Mouse (Mus musculus): ENCODE measurements around the gene Baiap3. TPM values are rescaled to one million over a fixed set of nuclear protein-coding genes. Genes with fewer than 3 reads are reported as not detected.

Gene Baiap3
- polyA plus RNA-seq, 1 experiment from 2014 or later, result 7.1 TPM

DNA sequence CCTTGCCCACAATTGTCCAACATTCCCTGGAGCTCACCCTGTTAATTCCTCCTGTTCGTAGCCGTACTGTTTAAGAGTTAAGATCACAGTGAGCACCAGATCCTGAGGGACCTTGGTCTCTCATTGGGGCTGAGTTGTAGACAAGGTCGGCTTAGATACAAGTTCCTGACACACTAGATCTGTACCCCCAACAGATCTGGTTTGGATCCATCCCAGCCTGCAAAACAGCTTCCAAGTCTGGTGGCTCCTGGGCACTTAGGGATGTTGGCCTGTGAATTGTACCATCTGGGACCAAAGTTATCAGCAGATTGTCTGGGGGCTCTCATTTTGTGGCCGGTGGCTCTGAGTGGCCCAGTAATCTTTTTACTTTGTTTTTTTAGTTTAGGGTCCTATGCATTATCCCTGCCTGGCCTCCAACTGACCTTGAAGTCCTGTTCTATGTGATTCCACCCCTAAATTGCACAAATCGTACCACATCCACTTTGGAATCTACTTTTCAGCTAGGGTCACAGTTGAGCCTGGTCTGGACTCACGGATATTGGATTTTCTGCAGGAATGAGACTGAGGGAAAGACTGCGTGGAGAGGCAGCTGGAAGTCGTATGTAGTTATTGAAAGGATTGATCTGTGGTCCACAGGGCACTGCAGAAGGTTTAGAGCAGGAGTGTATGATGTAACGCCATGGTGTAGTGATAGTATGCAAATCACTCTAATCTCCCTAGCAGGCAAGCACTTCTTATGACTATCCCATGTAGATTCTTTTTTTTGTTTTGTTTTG is 18.6 kb upstream of the Baiap3 start, which contains the start of gene Ube2i:
Gene Ube2i, minus strand, starts transcription at position 52 of the 776 bp plus-strand sequence.
- no peaks in the 10 kb centered on the region for H3K27me3 ChIP-seq (ENCODE audit: control insufficient read depth, insufficient read depth, low read length)
- ATAC-seq (ENCODE audit: low read depth), result no peak
- H3K4me3 ChIP-seq (ENCODE audit: low read depth, low read length), result peak within 1 kb of the TSS; percentile 76
- H3K36me3 ChIP-seq (ENCODE audit: control insufficient read depth, insufficient read depth, low read length), result no peaks in the 10 kb centered on the region
- 82% methylated on average over 9 of the region's 9 CpGs for WGBS
- H3K4me1 ChIP-seq (ENCODE audit: control insufficient read depth, insufficient read depth, low read length), result peaks cover 21% of the 10 kb centered on the region
- peak within 1 kb of the TSS; percentile 37; the same call in 1 of the 2 replicates for H3K4me2 ChIP-seq (ENCODE audit: low read depth, low read length)
- peak within 1 kb of the TSS; percentile 87 for H3K9ac ChIP-seq (replicated peaks; ENCODE audit: low read depth, low read length)
- no peaks in the 10 kb centered on the region for H3K9me3 ChIP-seq (ENCODE audit: control insufficient read depth, low read length)
- peak within 1 kb of the TSS; percentile 99 for H3K27ac ChIP-seq (ENCODE audit: low read depth, low read length)

DNA sequence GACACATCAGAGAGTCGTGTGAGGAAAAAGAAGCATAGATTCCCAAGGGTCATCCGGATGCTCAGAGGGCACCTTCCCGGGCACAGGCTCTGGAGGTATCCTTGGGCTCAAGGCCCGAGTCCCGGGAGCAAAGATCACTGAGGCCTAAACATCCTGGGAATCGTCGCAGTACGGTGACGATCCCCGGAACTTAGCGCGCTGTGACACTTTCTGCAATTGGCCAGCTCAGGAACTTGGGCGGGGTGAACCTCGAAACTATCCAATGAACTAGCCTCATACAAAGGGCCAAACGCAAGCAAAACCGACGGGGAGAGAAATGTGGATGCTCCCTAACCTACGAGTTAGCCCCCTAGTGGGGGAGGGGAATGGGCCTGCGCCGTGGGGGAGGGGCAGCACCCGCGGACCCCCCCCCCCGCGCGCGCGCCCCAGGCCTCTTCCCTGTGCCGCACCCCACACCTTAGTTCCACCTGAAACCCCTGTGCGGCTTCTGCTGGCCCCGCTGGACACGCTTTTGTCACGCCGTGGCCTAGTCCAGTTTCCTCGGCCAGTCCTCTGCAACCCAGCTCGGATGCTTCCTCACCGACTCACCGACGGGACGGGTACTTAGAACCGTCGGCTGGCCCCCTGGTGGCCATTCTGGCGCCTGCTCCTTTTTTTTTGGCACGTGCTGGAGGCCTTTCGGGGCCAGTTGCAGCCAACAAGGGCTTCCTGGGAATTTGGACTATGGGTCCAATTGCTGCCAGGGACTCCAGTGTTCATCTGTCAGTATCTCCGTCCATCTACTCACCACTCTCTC is 17.7 kb upstream of the Baiap3 start:
- Histone ChIP-seq H3K9me3 (ENCODE audit: control insufficient read depth, low read length) (no peaks in the 10 kb centered on the region), H3K4me1 (ENCODE audit: control insufficient read depth, insufficient read depth, low read length) (peaks cover 21% of the 10 kb centered on the region), H3K36me3 (ENCODE audit: control insufficient read depth, insufficient read depth, low read length) (peaks cover under 1% of the 10 kb centered on the region; the same call in 1 of the 2 replicates), H3K27ac (ENCODE audit: low read depth, low read length) (peak overlapping the region; percentile 99), H3K9ac (replicated peaks; ENCODE audit: low read depth, low read length) (peak overlapping the region; percentile 87), H3K27me3 (ENCODE audit: control insufficient read depth, insufficient read depth, low read length) (no peaks in the 10 kb centered on the region), H3K4me3 (ENCODE audit: low read depth, low read length) (peak overlapping the region; percentile 76), H3K4me2 (ENCODE audit: low read depth, low read length) (peak overlapping the region; percentile 37; the same call in 1 of the 2 replicates)
- peak; percentile 88 for ATAC-seq (ENCODE audit: low read depth)
- 2% methylated on average over 44 of the region's 45 CpGs for WGBS

DNA sequence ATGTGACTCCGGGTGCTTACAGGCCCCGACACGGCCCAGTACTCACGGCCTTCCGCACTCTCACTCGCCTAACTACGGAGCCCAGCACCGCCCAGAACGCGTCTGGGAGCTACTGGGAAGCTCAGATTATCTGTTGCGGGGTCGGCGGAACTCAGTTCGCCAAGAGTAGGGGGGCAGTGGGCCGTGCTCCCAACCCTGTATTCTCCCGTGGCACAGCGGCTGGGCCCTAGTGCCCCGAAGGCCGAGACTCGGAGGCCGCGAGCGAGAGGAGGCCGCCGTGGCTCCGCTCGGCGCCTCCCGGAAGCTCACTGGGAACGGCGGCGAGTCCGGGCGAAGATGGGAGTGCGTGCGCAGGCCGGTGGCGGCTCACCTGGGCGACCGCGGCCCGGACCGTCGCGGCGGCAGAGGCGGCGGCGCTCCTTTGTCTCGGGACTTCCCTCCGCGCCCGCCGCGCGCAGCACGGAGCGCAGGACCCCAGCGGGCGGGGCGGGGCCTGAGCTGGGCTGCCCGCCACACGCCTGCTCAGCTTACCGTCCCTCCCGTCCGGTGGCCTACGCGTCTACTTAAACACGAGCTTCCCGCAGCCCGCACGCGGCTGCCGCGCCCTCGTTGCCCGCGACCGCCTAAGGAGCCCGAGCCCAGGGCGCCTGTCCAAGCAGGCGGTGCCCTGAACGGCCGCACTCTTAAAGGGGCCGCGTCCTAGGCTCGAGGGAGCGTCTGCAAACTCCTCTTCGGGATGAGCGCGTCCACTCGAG is 17.0 kb upstream of the Baiap3 start:
- Histone ChIP-seq H3K4me2 (ENCODE audit: low read depth, low read length) (peak overlapping the region; percentile 96), H3K27ac (ENCODE audit: low read depth, low read length) (peak overlapping the region; percentile 99), H3K27me3 (ENCODE audit: control insufficient read depth, insufficient read depth, low read length) (no peaks in the 10 kb centered on the region), H3K4me3 (ENCODE audit: low read depth, low read length) (peak overlapping the region; percentile 76), H3K9me3 (ENCODE audit: control insufficient read depth, low read length) (no peaks in the 10 kb centered on the region), H3K9ac (replicated peaks; ENCODE audit: low read depth, low read length) (peak overlapping the region; percentile 87), H3K36me3 (ENCODE audit: control insufficient read depth, insufficient read depth, low read length) (peaks cover 7% of the 10 kb centered on the region), H3K4me1 (ENCODE audit: control insufficient read depth, insufficient read depth, low read length) (peaks cover 21% of the 10 kb centered on the region)
- under 1% methylated on average over 87 of the region's 92 CpGs for WGBS
- ATAC-seq (ENCODE audit: low read depth), result peak; percentile 91

DNA sequence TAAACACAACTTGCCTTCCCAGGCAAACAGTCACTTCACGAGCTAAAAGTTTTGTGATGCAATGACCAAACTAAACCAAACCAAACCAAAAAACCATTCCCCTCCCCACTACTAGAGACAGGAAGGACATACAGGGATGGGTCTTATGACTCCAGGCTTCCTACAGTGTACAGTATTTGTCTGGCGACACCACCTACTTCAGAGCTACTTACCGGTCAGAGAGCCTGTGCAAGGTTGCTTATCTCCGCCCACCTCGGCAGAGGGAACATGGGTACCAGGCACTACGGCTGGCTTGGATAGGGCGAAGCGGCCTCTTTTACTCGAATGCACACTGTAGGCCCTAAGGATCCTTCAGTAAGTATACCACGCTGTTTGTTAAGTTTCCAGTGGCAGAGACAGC is 16.2 kb upstream of the Baiap3 start:
- H3K27ac ChIP-seq (ENCODE audit: low read depth, low read length), result peak overlapping the region; percentile 99; the same call in 1 of the 2 replicates

DNA sequence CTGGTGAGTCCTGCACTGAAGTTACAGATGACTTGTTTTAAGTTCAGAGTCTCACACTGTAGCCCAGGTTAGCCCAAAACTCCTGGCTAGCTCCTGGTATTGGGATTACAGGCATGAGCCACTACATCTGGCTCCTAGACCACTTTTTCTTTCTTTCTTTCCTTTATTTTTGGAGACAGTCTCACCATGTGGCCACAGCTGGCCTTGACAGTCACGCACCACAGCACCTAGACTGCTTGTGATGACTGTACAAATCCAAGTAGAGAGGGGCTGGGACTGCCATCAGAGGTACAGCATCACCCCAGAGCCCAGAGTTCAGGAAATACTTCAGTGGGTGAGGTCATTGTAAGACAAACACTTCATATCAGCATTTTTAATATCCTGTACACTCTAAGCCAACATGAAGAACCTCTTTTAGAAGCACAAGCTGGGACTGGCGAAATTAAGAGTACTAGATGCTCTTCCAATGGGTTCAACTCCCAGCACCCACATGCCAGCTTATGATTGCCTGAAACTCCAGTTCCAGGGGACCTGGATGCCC is 14.7 kb upstream of the Baiap3 start:
- Histone ChIP-seq H3K4me2 (ENCODE audit: low read depth, low read length) (peak overlapping the region; percentile 96; the same call in 1 of the 2 replicates), H3K9me3 (ENCODE audit: control insufficient read depth, low read length) (no peaks in the 10 kb centered on the region), H3K27me3 (ENCODE audit: control insufficient read depth, insufficient read depth, low read length) (no peaks in the 10 kb centered on the region), H3K9ac (replicated peaks; ENCODE audit: low read depth, low read length) (no peak overlapping the region), H3K4me1 (ENCODE audit: control insufficient read depth, insufficient read depth, low read length) (peaks cover 21% of the 10 kb centered on the region), H3K4me3 (ENCODE audit: low read depth, low read length) (no peak overlapping the region), H3K36me3 (ENCODE audit: control insufficient read depth, insufficient read depth, low read length) (peaks cover 29% of the 10 kb centered on the region), H3K27ac (ENCODE audit: low read depth, low read length) (no peak overlapping the region)
- WGBS, result 82% methylated on average over 2 of the region's 2 CpGs
- ATAC-seq (ENCODE audit: low read depth), result no peak

More for the DNA sequence above, 16.2 kb upstream of the Baiap3 start:
- Histone ChIP-seq H3K9ac (replicated peaks; ENCODE audit: low read depth, low read length) (peak overlapping the region; percentile 87), H3K36me3 (ENCODE audit: control insufficient read depth, insufficient read depth, low read length) (peaks cover 15% of the 10 kb centered on the region), H3K4me1 (ENCODE audit: control insufficient read depth, insufficient read depth, low read length) (peaks cover 21% of the 10 kb centered on the region), H3K9me3 (ENCODE audit: control insufficient read depth, low read length) (no peaks in the 10 kb centered on the region), H3K4me2 (ENCODE audit: low read depth, low read length) (peak overlapping the region; percentile 96), H3K27me3 (ENCODE audit: control insufficient read depth, insufficient read depth, low read length) (no peaks in the 10 kb centered on the region), H3K4me3 (ENCODE audit: low read depth, low read length) (peak overlapping the region; percentile 76)
- ATAC-seq (ENCODE audit: low read depth), result no peak
- under 1% methylated on average over 10 of the region's 10 CpGs for WGBS

DNA sequence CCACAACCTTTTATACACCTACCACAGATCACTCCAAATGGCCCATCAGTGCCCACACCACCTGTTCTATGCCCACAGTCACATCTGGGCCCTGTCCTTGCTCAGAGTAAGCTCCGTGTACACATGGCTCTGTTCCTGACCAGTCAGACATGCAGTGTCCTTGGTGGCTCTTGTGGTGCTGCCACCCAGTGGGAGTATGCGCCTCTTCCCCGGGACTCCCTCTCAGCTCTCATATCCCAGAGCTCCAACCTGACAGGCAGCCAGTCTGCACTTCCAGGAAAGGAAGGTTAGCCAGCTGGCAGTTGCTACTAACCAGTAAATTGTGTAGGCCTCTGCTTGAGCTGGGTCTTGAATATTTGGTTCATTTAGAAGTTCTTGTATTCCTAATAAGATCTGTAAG is 8.3 kb upstream of the Baiap3 start:
- Histone ChIP-seq H3K4me3 (ENCODE audit: low read depth, low read length) (no peak overlapping the region), H3K9me3 (ENCODE audit: control insufficient read depth, low read length) (no peaks in the 10 kb centered on the region), H3K27ac (ENCODE audit: low read depth, low read length) (no peak overlapping the region), H3K9ac (replicated peaks; ENCODE audit: low read depth, low read length) (no peak overlapping the region), H3K4me2 (ENCODE audit: low read depth, low read length) (no peak overlapping the region), H3K27me3 (ENCODE audit: control insufficient read depth, insufficient read depth, low read length) (no peaks in the 10 kb centered on the region), H3K36me3 (ENCODE audit: control insufficient read depth, insufficient read depth, low read length) (peaks cover 67% of the 10 kb centered on the region), H3K4me1 (ENCODE audit: control insufficient read depth, insufficient read depth, low read length) (no peaks in the 10 kb centered on the region)
- WGBS, result 79% methylated on average over 3 of the region's 3 CpGs
- ATAC-seq (ENCODE audit: low read depth), result no peak

DNA sequence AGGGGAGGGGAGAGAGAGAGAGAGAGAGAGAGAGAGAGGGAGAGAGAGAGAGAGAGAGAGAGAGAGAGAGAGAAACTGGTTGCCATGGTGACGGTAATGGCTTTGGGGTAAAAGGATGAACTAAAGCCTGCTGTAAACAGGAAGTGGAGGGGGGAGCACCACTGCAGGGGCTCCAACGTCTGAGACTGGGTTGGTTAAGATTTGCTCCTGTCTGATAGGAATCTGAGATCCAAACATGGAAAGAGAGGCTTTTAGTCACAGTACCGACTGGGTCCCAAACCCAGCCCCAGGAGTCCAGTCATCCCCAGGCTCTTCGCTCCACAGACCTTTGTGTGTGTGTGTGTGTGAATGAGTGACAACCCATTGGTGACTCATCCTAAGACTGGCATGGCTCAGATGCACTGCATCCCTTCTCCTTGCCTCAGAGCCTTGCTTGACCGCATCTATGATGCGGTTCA is 1.7 kb upstream of the Baiap3 start:
- H3K4me2 ChIP-seq (ENCODE audit: low read depth, low read length), result no peak overlapping the region
- H3K9ac ChIP-seq (replicated peaks; ENCODE audit: low read depth, low read length), result no peak overlapping the region
- no peak overlapping the region for H3K27ac ChIP-seq (ENCODE audit: low read depth, low read length)
- peaks cover 8% of the 10 kb centered on the region for H3K27me3 ChIP-seq (ENCODE audit: control insufficient read depth, insufficient read depth, low read length)
- H3K9me3 ChIP-seq (ENCODE audit: control insufficient read depth, low read length), result no peaks in the 10 kb centered on the region
- no peak for ATAC-seq (ENCODE audit: low read depth)
- H3K36me3 ChIP-seq (ENCODE audit: control insufficient read depth, insufficient read depth, low read length), result peaks cover 13% of the 10 kb centered on the region
- 50% methylated on average over 6 of the region's 6 CpGs for WGBS
- no peak overlapping the region for H3K4me3 ChIP-seq (ENCODE audit: low read depth, low read length)
- H3K4me1 ChIP-seq (ENCODE audit: control insufficient read depth, insufficient read depth, low read length), result peaks cover 22% of the 10 kb centered on the region

DNA sequence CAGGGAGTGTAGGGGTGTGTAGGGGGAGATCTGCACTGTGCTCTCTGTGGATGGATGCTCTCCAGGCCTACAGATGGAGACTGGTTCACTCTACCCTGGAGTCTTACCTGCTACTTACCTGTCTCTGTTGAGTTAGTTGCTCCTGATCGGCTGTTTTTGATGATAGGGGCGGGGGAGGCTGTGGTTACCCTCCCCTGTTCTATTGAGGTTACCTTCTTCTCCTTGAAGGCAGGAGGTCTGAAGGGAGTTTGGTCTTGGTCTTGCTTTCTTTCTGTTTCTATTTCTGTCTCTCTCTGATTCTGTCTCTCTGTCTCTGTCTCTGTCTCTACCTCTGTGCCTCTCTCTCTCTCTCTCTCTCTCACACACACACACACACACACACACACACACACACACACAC is 1.1 kb downstream of the Baiap3 start:
- Histone ChIP-seq H3K27me3 (ENCODE audit: control insufficient read depth, insufficient read depth, low read length) (peaks cover 8% of the 10 kb centered on the region), H3K4me2 (ENCODE audit: low read depth, low read length) (no peak overlapping the region), H3K4me3 (ENCODE audit: low read depth, low read length) (no peak overlapping the region), H3K4me1 (ENCODE audit: control insufficient read depth, insufficient read depth, low read length) (peaks cover 24% of the 10 kb centered on the region), H3K9me3 (ENCODE audit: control insufficient read depth, low read length) (no peaks in the 10 kb centered on the region), H3K9ac (replicated peaks; ENCODE audit: low read depth, low read length) (no peak overlapping the region), H3K36me3 (ENCODE audit: control insufficient read depth, insufficient read depth, low read length) (0 out of 2 replicates have a peak, but pooled peaks cover 6% of the 10 kb centered on the region), H3K27ac (ENCODE audit: low read depth, low read length) (no peak overlapping the region)
- 52% methylated on average over 2 of the region's 2 CpGs for WGBS
- no peak for ATAC-seq (ENCODE audit: low read depth)
